ENCODE assay signal across 29 mouse cellular contexts in the genomic region with DNA sequence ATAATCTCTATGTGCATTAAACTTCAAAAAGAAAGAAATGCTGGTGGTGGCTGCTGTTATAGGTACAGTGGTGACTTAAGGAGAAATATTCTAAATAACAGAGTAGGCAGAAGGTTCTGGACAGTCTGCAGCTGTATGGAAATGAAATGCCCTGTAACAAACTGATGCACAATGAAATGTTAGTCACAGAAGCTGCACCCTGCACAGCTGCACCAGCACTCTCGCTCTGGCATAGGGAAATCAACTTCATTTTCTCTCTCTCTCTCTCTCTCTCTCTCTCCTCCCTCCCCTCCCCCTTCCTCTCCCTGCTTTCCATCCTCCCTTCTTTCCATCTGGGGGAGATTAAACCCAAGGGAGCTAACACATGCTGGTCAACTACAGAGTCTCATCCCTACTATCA. TPM values are rescaled to one million over a fixed set of nuclear protein-coding genes. Genes with fewer than 3 reads are reported as not detected.
DNase-seq lines count a peak whose midpoint lies in the region; ATAC-seq lines count a peak whose summit lies in the region.
"Had no signal": no experiment of that assay in that cellular context is flagged by ENCODE, and none has a peak within 500 bp of the region (broad histone marks: within the 10 kb centered on the region; RNA-seq: fewer than 3 reads in every experiment).

No protein-coding gene starts in this region.

- H3K4me2 ChIP-seq in forebrain, embryonic 13.5 days: no peak overlapping the region
- no peak overlapping the region for H3K4me2 ChIP-seq in forebrain, embryonic 11.5 days (ENCODE audit: low read depth, low read length, severe bottlenecking)
- H3K4me2 ChIP-seq in midbrain, embryonic 13.5 days (replicated peaks): no peak overlapping the region
- no peak overlapping the region for H3K4me2 ChIP-seq in midbrain, embryonic 16.5 days (ENCODE audit: low read length)
- H3K4me2 ChIP-seq: embryonic facial prominence, embryonic 15.5 days; hindbrain, embryonic 12.5 days had no signal

- H3K27me3 ChIP-seq in forebrain, embryonic 13.5 days: no peaks in the 10 kb centered on the region
- H3K27me3 ChIP-seq in forebrain, embryonic 11.5 days (ENCODE audit: control insufficient read depth, insufficient read depth, low read length): no peaks in the 10 kb centered on the region
- no peaks in the 10 kb centered on the region for H3K27me3 ChIP-seq in midbrain, embryonic 13.5 days
- no peaks in the 10 kb centered on the region for H3K27me3 ChIP-seq in midbrain, embryonic 16.5 days (ENCODE audit: control insufficient read depth, insufficient read depth, low read depth, low read length)
- H3K27me3 ChIP-seq: CH12.LX; embryonic facial prominence, embryonic 15.5 days; hindbrain, embryonic 12.5 days; Patski had no signal

- H3K27ac ChIP-seq in forebrain, embryonic 13.5 days: no peak overlapping the region
- no peak overlapping the region for H3K27ac ChIP-seq in forebrain, embryonic 11.5 days (ENCODE audit: low read depth, low read length)
- H3K27ac ChIP-seq in midbrain, embryonic 13.5 days: no peak overlapping the region
- no peak overlapping the region for H3K27ac ChIP-seq in midbrain, embryonic 16.5 days (ENCODE audit: low read length)
- H3K27ac ChIP-seq: embryonic facial prominence, embryonic 15.5 days; hindbrain, embryonic 12.5 days had no signal

- no peaks in the 10 kb centered on the region for H3K9me3 ChIP-seq in forebrain, embryonic 13.5 days (replicated peaks)
- no peaks in the 10 kb centered on the region for H3K9me3 ChIP-seq in forebrain, embryonic 11.5 days (ENCODE audit: control insufficient read depth, low read length)
- no peaks in the 10 kb centered on the region for H3K9me3 ChIP-seq in midbrain, embryonic 13.5 days
- H3K9me3 ChIP-seq in midbrain, embryonic 16.5 days (replicated peaks; ENCODE audit: control insufficient read depth, low read length, poor library complexity, severe bottlenecking): no peaks in the 10 kb centered on the region
- H3K9me3 ChIP-seq: embryonic facial prominence, embryonic 15.5 days; hindbrain, embryonic 12.5 days had no signal

- 64% methylated on average over 1 of the region's 1 CpGs for WGBS in forebrain, embryonic 13.5 days
- 78% methylated on average over 1 of the region's 1 CpGs for WGBS in forebrain, embryonic 11.5 days
- WGBS in midbrain, embryonic 13.5 days: 75% methylated on average over 1 of the region's 1 CpGs
- 76% methylated on average over 1 of the region's 1 CpGs for WGBS in midbrain, embryonic 16.5 days

- DNase-seq in forebrain, embryonic 11.5 days (ENCODE audit: low spot score): no peak
- DNase-seq in frontal cortex, postnatal 25 days (ENCODE audit: low spot score in 2 of 2): no peak
- peak; percentile 16 for DNase-seq in brain, adult 2 months (ENCODE audit: low read depth, low spot score)
- DNase-seq in adrenal gland, adult 18-20 months (ENCODE audit: low spot score in 2 of 2): no peak
- DNase-seq: adrenal gland, postnatal 25 days; cerebellum, adult 11 months; embryo, embryonic 11 days; gastrocnemius, postnatal 25 days; heart, postnatal 10 days; heart, postnatal 4 days; kidney, adult 8-10 months had no signal

- no peaks in the 10 kb centered on the region for H3K36me3 ChIP-seq in forebrain, embryonic 13.5 days (ENCODE audit: poor library complexity, severe bottlenecking)
- H3K36me3 ChIP-seq in forebrain, embryonic 11.5 days (ENCODE audit: control insufficient read depth, insufficient read depth, low read length): no peaks in the 10 kb centered on the region
- H3K36me3 ChIP-seq in midbrain, embryonic 13.5 days: no peaks in the 10 kb centered on the region
- no peaks in the 10 kb centered on the region for H3K36me3 ChIP-seq in midbrain, embryonic 16.5 days (ENCODE audit: control insufficient read depth, insufficient read depth, low read length)
- H3K36me3 ChIP-seq: hindbrain, embryonic 12.5 days had no signal

- H3K4me1 ChIP-seq in forebrain, embryonic 13.5 days: no peaks in the 10 kb centered on the region
- H3K4me1 ChIP-seq in forebrain, embryonic 11.5 days (replicated peaks; ENCODE audit: control insufficient read depth, insufficient read depth, low read length): no peaks in the 10 kb centered on the region
- H3K4me1 ChIP-seq in midbrain, embryonic 13.5 days (replicated peaks): no peaks in the 10 kb centered on the region
- H3K4me1 ChIP-seq in midbrain, embryonic 16.5 days (ENCODE audit: control insufficient read depth, insufficient read depth, low read length): peaks cover 2% of the 10 kb centered on the region; the same call in 1 of the 2 replicates
- H3K4me1 ChIP-seq: embryonic facial prominence, embryonic 15.5 days; hindbrain, embryonic 12.5 days had no signal

- H3K9ac ChIP-seq in forebrain, embryonic 13.5 days: no peak overlapping the region
- no peak overlapping the region for H3K9ac ChIP-seq in forebrain, embryonic 11.5 days (ENCODE audit: low read length)
- no peak overlapping the region for H3K9ac ChIP-seq in midbrain, embryonic 13.5 days (replicated peaks)
- H3K9ac ChIP-seq in midbrain, embryonic 16.5 days (ENCODE audit: low read depth, low read length): no peak overlapping the region
- H3K9ac ChIP-seq: embryonic facial prominence, embryonic 15.5 days; hindbrain, embryonic 12.5 days had no signal

- H3K4me3 ChIP-seq in forebrain, embryonic 13.5 days: no peak overlapping the region
- H3K4me3 ChIP-seq in forebrain, embryonic 11.5 days (ENCODE audit: low read depth, low read length): no peak overlapping the region
- no peak overlapping the region for H3K4me3 ChIP-seq in midbrain, embryonic 13.5 days (replicated peaks)
- no peak overlapping the region for H3K4me3 ChIP-seq in midbrain, embryonic 16.5 days (ENCODE audit: low read depth, low read length)
- H3K4me3 ChIP-seq: embryonic facial prominence, embryonic 15.5 days; erythroblast, embryonic 14.5 days; hindbrain, embryonic 12.5 days had no signal

- peak; percentile 38; the same call in 1 of the 2 replicates for ATAC-seq in forebrain, embryonic 13.5 days
- no peak for ATAC-seq in forebrain, embryonic 11.5 days (replicated peaks; ENCODE audit: low FRiP score)
- ATAC-seq in frontal cortex, adult (ENCODE audit: low TSS enrichment): peak; percentile 54
- ATAC-seq in midbrain, embryonic 13.5 days: peak; percentile 40; the same call in 1 of the 2 replicates
- ATAC-seq in midbrain, embryonic 16.5 days: no peak
- ATAC-seq: activated CD4-positive, CD25-positive, alpha-beta regulatory T cell, adult 4 months; hindbrain, embryonic 16.5 days; inflammation-experienced regulatory T-cells, adult 6 months; intestine, postnatal 0 days; Patski had no signal

RNA-seq across cellular contexts. Expression of gene 1700019A02Rik, which starts 37.3 kb away (rescaled TPM):
- not detected in 2 replicates for polyA plus RNA-seq in forebrain, embryonic 13.5 days (2015; fragmentation: Nextera tagmentation; extraction: Ambion mirVana)
- polyA plus RNA-seq in forebrain, embryonic 11.5 days (2014; fragmentation: Nextera tagmentation; extraction: Ambion mirVana): not detected in 2 replicates
- polyA plus RNA-seq in midbrain, embryonic 13.5 days (2015; fragmentation: Nextera tagmentation; extraction: Ambion mirVana): not detected in 2 replicates
- not detected in 2 replicates for polyA plus RNA-seq in midbrain, embryonic 16.5 days (2015; fragmentation: Nextera tagmentation; extraction: Ambion mirVana)
- not detected for total RNA-seq in adrenal gland, adult 18-20 months (2021)
- total RNA-seq: adrenal gland, adult 2 months; adrenal gland, postnatal 25 days; CH12.LX; common myeloid progenitor, adult 5-6 weeks; gastrocnemius, postnatal 25 days; granulocyte monocyte progenitor cell, adult 5-6 weeks; heart, postnatal 10 days; heart, postnatal 4 days had no signal
- polyA plus RNA-seq: activated CD4-positive, CD25-positive, alpha-beta regulatory T cell, adult 4 months; adrenal gland, adult 2 months; embryonic facial prominence, embryonic 11.5 days; embryonic facial prominence, embryonic 15.5 days; erythroblast, embryonic 14.5 days; heart, embryonic 14.5 days; hindbrain, embryonic 12.5 days; hindbrain, embryonic 16.5 days; inflammation-experienced regulatory T-cells, adult 6 months; intestine, postnatal 0 days; Patski had no signal

Comparison
In these comparisons a context has a peak if more than half of its experiments do, and no peak if none do; other contexts are left out.
1. ATAC-seq: peak in forebrain, embryonic 13.5 days (single experiment), frontal cortex, adult (single experiment) and midbrain, embryonic 13.5 days (single experiment); none in forebrain, embryonic 11.5 days (single experiment) and midbrain, embryonic 16.5 days (single experiment).